Mouse (Mus musculus): Measurements from ENCODE around the gene Phactr2. TPM values are rescaled to one million over a fixed set of nuclear protein-coding genes. Genes with fewer than 3 reads are reported as not detected.
A peak's percentile ranks its signal among the peaks of the same experiment; 100 is the strongest.

Gene Phactr2
- polyA plus RNA-seq, 1 experiment from 2014 or later, result 21.3 TPM

DNA sequence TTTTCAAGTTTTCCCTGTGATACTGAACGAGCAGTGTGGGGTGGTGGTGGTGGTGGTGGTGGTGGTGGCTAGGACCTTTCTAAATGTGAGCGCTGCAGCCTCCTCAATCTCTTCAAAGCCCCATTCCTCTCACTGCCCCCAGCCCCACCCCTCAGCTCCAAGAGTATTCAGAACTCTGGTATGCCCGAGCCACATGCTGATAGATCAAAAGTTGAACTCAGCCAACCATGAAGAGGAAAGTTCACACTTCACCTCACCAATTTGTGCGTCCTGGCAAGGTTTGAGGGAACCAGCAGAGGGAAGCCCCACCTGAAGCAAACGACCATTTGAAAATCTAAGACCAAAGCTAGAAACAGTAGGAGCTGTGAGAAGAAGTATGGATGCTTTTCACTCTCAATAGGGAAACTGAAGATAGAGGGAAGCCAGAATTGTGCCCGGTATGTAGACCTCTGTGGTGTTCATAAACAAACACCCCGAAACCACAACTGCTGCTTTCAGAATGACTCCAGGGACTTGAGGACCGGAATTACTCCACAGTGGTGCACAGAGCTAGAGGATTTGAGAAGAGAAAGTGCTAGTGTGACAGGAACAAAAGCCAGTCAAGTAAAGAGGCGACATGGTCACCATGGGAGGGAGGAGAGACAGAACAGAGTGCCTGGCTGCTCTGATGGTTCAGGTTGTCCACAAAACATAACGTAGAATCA is 35.9 kb downstream of the Phactr2 start:
- no peaks in the 10 kb centered on the region for H3K27me3 ChIP-seq (ENCODE audit: low read depth, poor library complexity, severe bottlenecking)
- no peaks in the 10 kb centered on the region for H3K36me3 ChIP-seq
- DNase-seq (ENCODE audit: low spot score), result no peak
- H3K4me1 ChIP-seq, result no peaks in the 10 kb centered on the region
- H3K4me3 ChIP-seq, result no peak overlapping the region
- H3K27ac ChIP-seq, result no peak overlapping the region
- WGBS, result 77% methylated on average over 10 of the region's 10 CpGs
- H3K9me3 ChIP-seq (replicated peaks), result no peaks in the 10 kb centered on the region

- DNase-seq (ENCODE audit: low spot score), result no peak
- Histone ChIP-seq H3K9me3 (replicated peaks) (no peaks in the 10 kb centered on the region), H3K4me3 (no peak overlapping the region), H3K27ac (no peak overlapping the region), H3K27me3 (ENCODE audit: low read depth, poor library complexity, severe bottlenecking) (no peaks in the 10 kb centered on the region), H3K4me1 (peaks cover 6% of the 10 kb centered on the region), H3K36me3 (no peaks in the 10 kb centered on the region)
- 88% methylated on average over 9 of the region's 9 CpGs for WGBS
Observed at GRCm38 (mm10) chr10:13437011-13437410, 37.2 kb downstream of the Phactr2 start.

GRCm38 (mm10) chr10:13433016-13433415 is 41.2 kb downstream of the Phactr2 start:
- no peak overlapping the region for H3K27ac ChIP-seq
- no peaks in the 10 kb centered on the region for H3K36me3 ChIP-seq
- no peaks in the 10 kb centered on the region for H3K27me3 ChIP-seq (ENCODE audit: low read depth, poor library complexity, severe bottlenecking)
- WGBS, result 62% methylated on average over 7 of the region's 7 CpGs
- H3K4me3 ChIP-seq, result no peak overlapping the region
- no peak for DNase-seq (ENCODE audit: low spot score)
- peaks cover 21% of the 10 kb centered on the region for H3K4me1 ChIP-seq
- no peaks in the 10 kb centered on the region for H3K9me3 ChIP-seq (replicated peaks)

- DNase-seq (ENCODE audit: low spot score), result peak; percentile 50
- 34% methylated on average over 8 of the region's 8 CpGs for WGBS
- H3K36me3 ChIP-seq, result no peaks in the 10 kb centered on the region
- H3K4me1 ChIP-seq, result peaks cover 21% of the 10 kb centered on the region
- no peak overlapping the region for H3K4me3 ChIP-seq
- H3K9me3 ChIP-seq (replicated peaks), result no peaks in the 10 kb centered on the region
- peak overlapping the region; percentile 72 for H3K27ac ChIP-seq
- H3K27me3 ChIP-seq (ENCODE audit: low read depth, poor library complexity, severe bottlenecking), result no peaks in the 10 kb centered on the region
Observed at GRCm38 (mm10) chr10:13431641-13432540, 42.3 kb downstream of the Phactr2 start.

DNA sequence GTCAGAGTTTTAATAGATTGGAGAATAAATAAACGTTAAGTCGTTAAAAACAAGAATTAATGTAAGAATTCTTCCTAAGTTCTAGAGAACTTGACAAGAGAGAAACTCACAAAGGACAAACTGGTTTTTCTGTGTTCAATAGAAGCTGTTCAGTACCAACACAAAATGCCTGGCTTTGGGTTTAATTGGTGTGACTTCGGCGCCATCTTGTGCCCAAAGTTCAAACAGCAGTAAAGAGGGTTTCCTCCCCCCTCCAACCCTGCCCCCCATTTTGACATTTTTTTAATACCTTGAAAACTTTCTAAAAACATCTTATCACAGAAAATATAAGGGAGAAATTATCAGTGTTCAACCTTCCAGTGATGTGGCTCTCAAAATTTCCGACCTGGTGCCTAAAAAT is 44.4 kb downstream of the Phactr2 start:
- Histone ChIP-seq H3K27me3 (ENCODE audit: low read depth, poor library complexity, severe bottlenecking) (no peaks in the 10 kb centered on the region), H3K36me3 (no peaks in the 10 kb centered on the region), H3K9me3 (replicated peaks) (no peaks in the 10 kb centered on the region), H3K4me3 (no peak overlapping the region), H3K27ac (no peak overlapping the region), H3K4me1 (peaks cover 21% of the 10 kb centered on the region)
- WGBS, result 20% methylated on average over 5 of the region's 5 CpGs
- DNase-seq (ENCODE audit: low spot score), result peak; percentile 73

- 50% methylated on average over 13 of the region's 13 CpGs for WGBS
- Histone ChIP-seq H3K27ac (no peak overlapping the region), H3K36me3 (no peaks in the 10 kb centered on the region), H3K4me3 (no peak overlapping the region), H3K4me1 (peaks cover 21% of the 10 kb centered on the region), H3K9me3 (replicated peaks) (no peaks in the 10 kb centered on the region), H3K27me3 (ENCODE audit: low read depth, poor library complexity, severe bottlenecking) (no peaks in the 10 kb centered on the region)
- no peak for DNase-seq (ENCODE audit: low spot score)
Observed at GRCm38 (mm10) chr10:13429240-13429639, 45.0 kb downstream of the Phactr2 start.

- Histone ChIP-seq H3K4me3 (no peak overlapping the region), H3K36me3 (no peaks in the 10 kb centered on the region), H3K9me3 (replicated peaks) (no peaks in the 10 kb centered on the region), H3K4me1 (peaks cover 21% of the 10 kb centered on the region), H3K27ac (no peak overlapping the region), H3K27me3 (ENCODE audit: low read depth, poor library complexity, severe bottlenecking) (no peaks in the 10 kb centered on the region)
- 91% methylated on average over 7 of the region's 7 CpGs for WGBS
- no peak for DNase-seq (ENCODE audit: low spot score)
Observed at GRCm38 (mm10) chr10:13428536-13428935, 45.7 kb downstream of the Phactr2 start.

GRCm38 (mm10) chr10:13427599-13427998 is 46.6 kb downstream of the Phactr2 start:
- Histone ChIP-seq H3K4me1 (peaks cover 21% of the 10 kb centered on the region), H3K27ac (no peak overlapping the region; the same call in 1 of the 2 replicates), H3K27me3 (ENCODE audit: low read depth, poor library complexity, severe bottlenecking) (no peaks in the 10 kb centered on the region), H3K36me3 (no peaks in the 10 kb centered on the region), H3K9me3 (replicated peaks) (no peaks in the 10 kb centered on the region), H3K4me3 (no peak overlapping the region)
- no peak for DNase-seq (ENCODE audit: low spot score)
- WGBS, result 90% methylated on average over 10 of the region's 10 CpGs

GRCm38 (mm10) chr10:13425198-13425597 is 49.0 kb downstream of the Phactr2 start:
- no peak for DNase-seq (ENCODE audit: low spot score)
- Histone ChIP-seq H3K27me3 (ENCODE audit: low read depth, poor library complexity, severe bottlenecking) (no peaks in the 10 kb centered on the region), H3K9me3 (replicated peaks) (no peaks in the 10 kb centered on the region), H3K36me3 (no peaks in the 10 kb centered on the region), H3K4me1 (peaks cover 5% of the 10 kb centered on the region; the same call in 1 of the 2 replicates), H3K27ac (no peak overlapping the region), H3K4me3 (no peak overlapping the region)
- WGBS, result 88% methylated on average over 9 of the region's 9 CpGs

DNA sequence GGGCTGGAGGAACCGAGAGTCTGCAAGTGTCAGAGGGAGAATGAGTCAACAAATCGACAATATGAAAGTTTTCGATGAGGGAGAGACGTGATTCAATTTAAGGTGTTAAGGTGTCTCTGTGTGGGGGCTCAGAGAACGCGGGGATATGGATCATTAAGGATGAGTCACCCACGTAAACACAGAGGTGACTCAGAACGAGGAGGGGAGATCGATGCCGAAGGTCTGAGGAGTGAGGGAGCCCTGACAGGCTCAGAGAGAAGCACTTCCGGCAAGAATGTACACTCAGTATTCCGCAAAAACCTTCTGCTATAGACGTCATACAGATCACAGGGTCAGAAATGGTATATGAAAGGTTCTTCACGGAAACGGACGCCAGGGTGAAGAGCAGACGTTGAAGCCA is 49.7 kb downstream of the Phactr2 start:
- H3K36me3 ChIP-seq, result no peaks in the 10 kb centered on the region
- H3K27me3 ChIP-seq (ENCODE audit: low read depth, poor library complexity, severe bottlenecking), result no peaks in the 10 kb centered on the region
- H3K9me3 ChIP-seq (replicated peaks), result no peaks in the 10 kb centered on the region
- WGBS, result 90% methylated on average over 17 of the region's 17 CpGs
- no peak overlapping the region for H3K4me3 ChIP-seq
- peaks cover 5% of the 10 kb centered on the region; the same call in 1 of the 2 replicates for H3K4me1 ChIP-seq
- no peak overlapping the region for H3K27ac ChIP-seq
- DNase-seq (ENCODE audit: low spot score), result no peak

DNA sequence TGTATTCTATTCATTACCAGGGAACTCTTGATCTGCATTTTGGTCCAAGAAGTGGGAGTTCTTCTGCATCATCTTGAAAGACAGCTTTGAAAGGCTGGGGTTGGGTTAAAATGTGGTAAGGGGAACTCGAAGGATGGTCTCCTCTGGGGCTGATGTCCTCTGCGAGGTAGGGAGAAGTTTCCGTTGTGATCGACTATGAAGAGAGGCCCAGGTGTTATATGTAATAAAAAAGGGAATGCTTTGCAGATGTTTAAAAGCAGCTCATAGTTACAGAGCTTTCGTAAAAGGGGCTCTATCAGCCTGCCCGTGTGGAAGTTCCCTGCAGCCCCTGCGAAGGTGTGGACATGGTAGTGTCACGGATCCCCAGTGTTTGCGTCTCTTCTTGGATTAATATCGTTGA is 50.2 kb downstream of the Phactr2 start:
- Histone ChIP-seq H3K27me3 (ENCODE audit: low read depth, poor library complexity, severe bottlenecking) (no peaks in the 10 kb centered on the region), H3K4me3 (no peak overlapping the region), H3K36me3 (no peaks in the 10 kb centered on the region), H3K9me3 (replicated peaks) (no peaks in the 10 kb centered on the region), H3K4me1 (no peaks in the 10 kb centered on the region), H3K27ac (no peak overlapping the region)
- no peak for DNase-seq (ENCODE audit: low spot score)
- WGBS, result 87% methylated on average over 10 of the region's 10 CpGs

DNA sequence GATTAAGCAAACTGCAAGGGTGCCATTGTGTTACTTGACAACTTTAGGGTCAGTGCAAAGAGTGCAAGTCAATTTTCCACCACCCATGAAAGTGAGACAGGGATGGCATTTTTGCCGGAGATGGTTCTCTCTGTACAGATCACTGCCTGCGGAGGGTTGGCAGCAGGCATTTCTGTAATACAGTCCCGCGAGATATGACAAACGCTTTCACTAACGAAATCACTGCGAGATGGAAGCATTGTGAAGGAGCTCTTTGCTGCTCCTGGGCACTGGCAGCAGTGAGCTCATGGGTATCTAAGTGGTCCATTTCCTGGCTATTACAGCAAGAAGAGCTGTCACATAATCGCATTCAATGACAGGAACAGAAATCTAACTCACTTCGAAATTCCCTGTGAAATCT is 52.1 kb downstream of the Phactr2 start:
- H3K4me1 ChIP-seq, result no peaks in the 10 kb centered on the region
- no peaks in the 10 kb centered on the region for H3K9me3 ChIP-seq (replicated peaks)
- no peak for DNase-seq (ENCODE audit: low spot score)
- 90% methylated on average over 9 of the region's 9 CpGs for WGBS
- H3K4me3 ChIP-seq, result no peak overlapping the region
- no peaks in the 10 kb centered on the region for H3K27me3 ChIP-seq (ENCODE audit: low read depth, poor library complexity, severe bottlenecking)
- no peaks in the 10 kb centered on the region for H3K36me3 ChIP-seq
- no peak overlapping the region for H3K27ac ChIP-seq

GRCm38 (mm10) chr10:13419246-13419645 is 55.0 kb downstream of the Phactr2 start:
- Histone ChIP-seq H3K27me3 (ENCODE audit: low read depth, poor library complexity, severe bottlenecking) (no peaks in the 10 kb centered on the region), H3K27ac (no peak overlapping the region), H3K9me3 (replicated peaks) (no peaks in the 10 kb centered on the region), H3K4me1 (peaks cover 9% of the 10 kb centered on the region), H3K4me3 (no peak overlapping the region), H3K36me3 (no peaks in the 10 kb centered on the region)
- 36% methylated on average over 4 of the region's 4 CpGs for WGBS
- DNase-seq (ENCODE audit: low spot score), result no peak

Data from limb, embryonic 10.5 days (tissue).